Mouse (Mus musculus): ENCODE measurements at regions not wholly inside any gene's neighbourhood (a gene's known extent, or its start where the extent isn't known, plus 50 kb on each side); places are given as distances from the start of the nearest gene placed in this dataset.

DNA sequence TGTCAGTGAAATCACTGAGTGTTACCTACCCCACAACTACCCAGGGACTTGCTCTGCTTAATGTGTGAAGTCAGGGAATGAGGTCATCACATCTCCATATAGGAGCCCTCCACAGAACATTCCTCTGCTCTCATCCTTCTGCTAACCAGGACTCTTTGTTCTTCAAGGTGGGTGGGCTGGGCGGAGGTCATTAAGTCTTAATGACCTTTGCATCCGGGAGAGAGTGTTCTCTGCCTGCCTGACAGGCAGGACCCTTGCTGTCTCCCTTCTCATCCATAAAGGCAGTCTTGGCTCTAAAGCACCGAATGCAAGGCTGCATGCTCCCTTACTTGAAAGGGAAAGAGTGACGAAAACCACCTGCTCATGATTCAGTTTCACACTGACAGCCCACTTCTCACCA, 1051.4 kb downstream of the Slc22a22 start:
- DNase-seq (ENCODE audit: low read depth): no peak
- TF ChIP-seq CTCF (IDR thresholded peaks at IDR 0.05; ENCODE audit: borderline replicate concordance, extremely low read depth, insufficient read depth, insufficient read length) (no peak), POLR2A (IDR thresholded peaks at IDR 0.05; ENCODE audit: borderline replicate concordance, extremely low read depth, insufficient read depth, insufficient read length, poor library complexity, severe bottlenecking) (no peak)

DNA sequence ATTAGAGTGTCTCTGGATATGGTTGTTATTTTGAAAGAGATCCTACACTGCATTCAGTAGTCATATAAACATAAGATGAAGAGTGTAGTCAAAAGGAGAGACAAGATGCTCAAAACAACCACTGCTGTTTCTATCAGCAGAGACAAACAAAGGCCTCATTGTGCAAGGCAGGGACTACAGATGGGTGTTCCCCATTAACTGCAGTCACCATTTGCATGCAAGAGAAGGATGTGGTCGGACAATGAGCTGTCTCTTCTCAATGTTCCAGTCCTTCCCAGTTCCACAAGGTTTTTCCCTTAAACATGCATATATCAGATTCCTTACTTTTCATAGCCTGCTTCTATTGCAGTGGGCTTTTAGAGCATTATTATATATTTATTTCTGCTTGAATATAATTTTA, 1056.7 kb downstream of the Slc22a22 start:
- peak; percentile 7 for DNase-seq (ENCODE audit: low read depth)
- TF ChIP-seq POLR2A (IDR thresholded peaks at IDR 0.05; ENCODE audit: borderline replicate concordance, extremely low read depth, insufficient read depth, insufficient read length, poor library complexity, severe bottlenecking) (no peak), CTCF (IDR thresholded peaks at IDR 0.05; ENCODE audit: borderline replicate concordance, extremely low read depth, insufficient read depth, insufficient read length) (no peak)

DNA sequence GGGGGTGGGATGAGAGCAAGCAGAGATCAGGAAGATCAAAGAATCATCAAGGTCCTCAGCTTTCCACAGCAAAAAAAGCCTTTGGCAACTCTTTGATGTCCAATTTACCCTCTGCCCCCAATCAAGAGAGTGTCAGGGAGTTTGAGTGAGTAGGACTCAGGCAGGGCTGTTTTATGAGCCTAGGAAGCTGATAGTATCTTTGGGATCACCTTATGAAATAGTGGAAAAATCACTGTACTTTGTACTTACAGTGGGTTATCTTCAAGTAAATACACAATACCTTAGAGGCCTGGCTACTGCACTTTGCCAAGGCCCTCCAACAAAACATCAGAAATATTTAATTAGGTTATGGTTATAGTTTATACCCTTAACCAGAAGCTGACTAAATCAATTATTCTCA, 1085.4 kb downstream of the Slc22a22 start:
- no peak for TF ChIP-seq CTCF (IDR thresholded peaks at IDR 0.05; ENCODE audit: borderline replicate concordance, extremely low read depth, insufficient read depth, insufficient read length)
- TF ChIP-seq POLR2A (IDR thresholded peaks at IDR 0.05; ENCODE audit: borderline replicate concordance, extremely low read depth, insufficient read depth, insufficient read length, poor library complexity, severe bottlenecking): no peak
- DNase-seq (ENCODE audit: low read depth): no peak

DNA sequence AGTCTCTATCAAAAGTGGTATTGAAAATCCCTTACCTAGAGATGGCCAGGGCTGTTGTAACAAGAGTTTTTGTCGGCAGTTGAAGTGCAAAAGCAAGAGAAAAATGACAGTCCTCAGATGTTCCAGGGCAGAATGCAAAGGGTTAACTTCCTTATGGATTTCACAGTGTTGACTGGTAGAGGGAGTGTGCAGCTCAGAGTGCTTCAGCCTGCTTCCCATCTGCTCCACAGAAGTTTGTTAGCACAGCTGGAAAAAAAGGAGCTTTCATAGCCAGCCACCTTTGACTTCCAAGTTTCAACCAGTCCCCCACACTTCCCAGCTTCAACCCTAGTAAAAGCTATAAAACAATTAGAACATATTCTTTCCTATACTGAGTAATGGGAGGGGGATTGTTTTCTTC, 1098.9 kb downstream of the Slc22a22 start:
- peak; percentile 4 for DNase-seq (ENCODE audit: low read depth)
- TF ChIP-seq POLR2A (IDR thresholded peaks at IDR 0.05; ENCODE audit: borderline replicate concordance, extremely low read depth, insufficient read depth, insufficient read length, poor library complexity, severe bottlenecking): no peak
- TF ChIP-seq CTCF (IDR thresholded peaks at IDR 0.05; ENCODE audit: borderline replicate concordance, extremely low read depth, insufficient read depth, insufficient read length): no peak

DNA sequence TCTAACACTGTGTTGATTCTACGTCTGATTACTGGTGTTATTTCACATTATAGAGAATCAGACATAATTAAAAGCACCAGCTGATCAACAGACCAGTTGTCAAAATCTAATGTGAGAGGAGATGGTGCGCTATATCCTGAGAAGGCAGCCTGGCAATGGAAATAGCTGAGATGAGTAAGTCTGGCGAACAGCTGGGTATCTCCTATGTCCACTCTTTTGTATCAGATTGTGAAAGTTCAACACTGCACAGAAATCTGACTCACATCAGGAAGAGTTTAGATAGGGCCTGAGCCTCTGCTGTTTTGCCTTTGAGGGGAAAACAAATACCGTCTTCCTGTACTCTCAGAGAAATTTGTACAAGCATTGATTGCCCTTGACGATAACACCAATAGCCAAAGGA, 1126.5 kb downstream of the Slc22a22 start:
- TF ChIP-seq CTCF (IDR thresholded peaks at IDR 0.05; ENCODE audit: borderline replicate concordance, extremely low read depth, insufficient read depth, insufficient read length) (no peak), POLR2A (IDR thresholded peaks at IDR 0.05; ENCODE audit: borderline replicate concordance, extremely low read depth, insufficient read depth, insufficient read length, poor library complexity, severe bottlenecking) (no peak)
- DNase-seq (ENCODE audit: low read depth): no peak

DNA sequence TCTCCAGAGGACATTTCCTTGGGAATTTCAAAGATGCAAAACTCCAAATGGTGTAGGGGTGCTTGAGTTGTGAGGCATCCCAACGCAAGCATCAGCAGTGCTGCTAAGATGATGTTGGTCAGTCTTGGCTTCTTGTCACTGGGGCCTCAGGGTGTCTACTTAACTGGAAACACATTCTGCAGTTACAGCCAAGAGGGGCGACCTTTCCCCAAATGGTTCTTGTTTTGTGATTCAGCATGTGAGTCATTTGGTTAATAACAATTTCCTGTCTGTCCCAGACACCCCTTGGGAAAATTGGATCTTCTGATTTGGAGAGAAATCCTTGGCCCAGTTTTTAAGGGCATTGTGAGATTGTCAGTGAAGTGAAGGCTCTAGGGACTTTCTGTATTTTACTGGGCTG, 1131.3 kb downstream of the Slc22a22 start:
- TF ChIP-seq CTCF (IDR thresholded peaks at IDR 0.05; ENCODE audit: borderline replicate concordance, extremely low read depth, insufficient read depth, insufficient read length) (no peak), POLR2A (IDR thresholded peaks at IDR 0.05; ENCODE audit: borderline replicate concordance, extremely low read depth, insufficient read depth, insufficient read length, poor library complexity, severe bottlenecking) (no peak)
- no peak for DNase-seq (ENCODE audit: low read depth)

DNA sequence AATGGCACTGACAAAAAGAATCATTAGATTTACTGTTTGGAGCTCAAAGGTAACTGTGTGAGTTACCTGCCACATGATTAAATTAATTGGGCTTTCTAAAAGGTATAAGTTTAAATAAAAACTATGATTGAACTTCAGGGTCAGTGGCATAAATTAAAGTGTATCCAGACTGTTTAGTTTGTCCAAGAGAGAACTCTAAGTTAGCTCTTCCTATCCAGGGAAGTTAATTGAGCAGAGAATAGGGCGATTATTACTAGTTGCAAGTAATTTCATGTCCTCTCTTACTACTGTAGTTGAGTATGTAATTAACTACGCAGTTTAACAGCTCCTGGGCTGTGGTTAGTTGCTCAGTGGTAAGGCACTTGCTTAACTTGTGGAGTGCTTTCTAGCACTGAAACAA, 1132.5 kb downstream of the Slc22a22 start:
- TF ChIP-seq CTCF (IDR thresholded peaks at IDR 0.05; ENCODE audit: borderline replicate concordance, extremely low read depth, insufficient read depth, insufficient read length): no peak
- no peak for TF ChIP-seq POLR2A (IDR thresholded peaks at IDR 0.05; ENCODE audit: borderline replicate concordance, extremely low read depth, insufficient read depth, insufficient read length, poor library complexity, severe bottlenecking)
- DNase-seq (ENCODE audit: low read depth): no peak

DNA sequence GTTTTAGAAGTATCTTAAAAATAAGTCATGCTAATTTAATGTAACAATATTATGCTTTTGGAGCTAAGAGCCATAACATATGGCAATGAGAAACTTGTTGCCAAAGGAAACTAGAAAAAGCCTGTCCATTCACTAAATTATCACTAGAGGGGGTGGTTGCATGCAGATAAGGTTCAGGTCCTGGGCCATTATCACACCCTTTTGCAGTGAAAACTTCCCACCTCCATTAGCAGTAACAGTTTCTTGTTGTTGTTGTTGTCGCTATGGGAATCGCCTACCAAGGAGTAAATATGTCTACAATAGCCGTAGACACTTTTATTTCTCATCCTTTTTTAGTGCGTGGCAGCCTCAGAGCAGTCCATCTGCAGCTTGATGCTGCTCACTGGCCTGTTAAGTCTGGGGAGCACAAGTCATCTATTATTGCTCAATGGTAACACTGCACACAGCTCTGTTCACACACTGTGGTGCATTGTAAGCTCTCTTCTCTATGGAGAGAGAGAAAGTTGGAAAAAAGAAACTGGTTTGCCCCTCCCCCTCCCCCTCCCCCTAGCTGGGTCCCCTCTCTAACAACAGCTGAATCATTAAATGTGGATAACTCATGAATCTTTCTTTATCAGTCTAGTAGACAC, 1133.0 kb downstream of the Slc22a22 start:
- no peak for TF ChIP-seq CTCF (IDR thresholded peaks at IDR 0.05; ENCODE audit: borderline replicate concordance, extremely low read depth, insufficient read depth, insufficient read length)
- no peak for TF ChIP-seq POLR2A (IDR thresholded peaks at IDR 0.05; ENCODE audit: borderline replicate concordance, extremely low read depth, insufficient read depth, insufficient read length, poor library complexity, severe bottlenecking)
- peak; percentile 38 for DNase-seq (ENCODE audit: low read depth)

DNA sequence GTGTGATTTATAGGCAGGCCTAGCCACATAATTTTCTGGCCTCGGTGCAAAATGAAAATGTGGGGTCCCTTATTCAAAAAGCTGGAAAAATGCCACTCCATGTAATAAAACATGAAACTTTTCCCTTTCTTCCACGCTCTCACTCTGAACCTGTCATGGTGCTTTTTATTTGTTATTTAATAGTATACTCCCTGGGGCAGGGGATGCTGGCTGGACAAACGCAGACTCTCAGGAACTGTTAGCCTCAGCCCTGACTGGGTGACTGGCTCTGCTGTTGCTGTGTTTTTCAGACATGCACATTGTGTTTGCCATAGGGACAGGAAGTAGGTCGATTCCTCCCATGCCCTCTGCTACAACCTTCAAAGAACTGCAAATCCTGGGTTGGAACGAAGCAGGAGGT, 1139.5 kb downstream of the Slc22a22 start:
- no peak for TF ChIP-seq POLR2A (IDR thresholded peaks at IDR 0.05; ENCODE audit: borderline replicate concordance, extremely low read depth, insufficient read depth, insufficient read length, poor library complexity, severe bottlenecking)
- TF ChIP-seq CTCF (IDR thresholded peaks at IDR 0.05; ENCODE audit: borderline replicate concordance, extremely low read depth, insufficient read depth, insufficient read length): no peak
- no peak for DNase-seq (ENCODE audit: low read depth)

DNA sequence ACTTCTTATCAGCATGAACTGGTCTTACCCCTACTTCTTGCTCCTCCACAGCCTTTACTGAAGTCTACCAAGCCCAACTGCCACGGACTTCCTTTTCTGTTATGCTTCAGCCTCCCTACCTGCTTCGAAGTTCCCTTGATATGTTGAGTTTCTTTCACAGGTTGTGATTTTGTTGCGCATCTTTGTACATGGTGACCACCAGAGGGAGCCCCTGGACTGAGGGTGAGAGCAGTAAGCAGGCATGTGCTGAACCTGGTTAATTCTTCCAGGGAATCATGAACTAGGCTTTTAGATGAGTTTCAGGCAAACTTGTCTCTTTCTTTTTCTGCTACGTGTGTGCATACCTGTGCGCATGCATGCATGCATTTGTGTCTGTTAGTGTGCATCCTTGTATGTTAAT, 1141.0 kb downstream of the Slc22a22 start:
- peak; percentile 88 for DNase-seq (ENCODE audit: low read depth)
- no peak for TF ChIP-seq POLR2A (IDR thresholded peaks at IDR 0.05; ENCODE audit: borderline replicate concordance, extremely low read depth, insufficient read depth, insufficient read length, poor library complexity, severe bottlenecking)
- peak; percentile 79; the same call in 1 of the 2 replicates for TF ChIP-seq CTCF (IDR thresholded peaks at IDR 0.05; ENCODE audit: borderline replicate concordance, extremely low read depth, insufficient read depth, insufficient read length)

DNA sequence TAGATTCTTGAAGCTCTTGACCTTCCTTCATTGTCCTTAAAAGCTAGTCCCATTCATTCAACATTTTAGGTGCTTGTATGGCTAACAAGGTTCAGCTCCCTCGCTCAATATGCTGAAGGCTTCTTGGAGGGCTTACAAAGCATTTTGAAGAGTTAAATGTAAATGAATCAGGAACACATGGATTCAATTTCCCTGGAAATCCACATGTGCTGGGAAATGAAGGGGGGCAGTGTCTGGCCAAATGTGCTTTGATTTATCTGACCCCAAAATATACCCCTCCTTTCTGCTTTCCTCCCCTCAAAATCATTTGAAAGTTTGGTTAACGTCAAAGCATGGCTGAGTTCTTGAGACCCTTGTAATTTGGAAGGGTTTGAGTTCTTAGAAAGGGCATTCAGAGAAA, 1142.4 kb downstream of the Slc22a22 start:
- TF ChIP-seq CTCF (IDR thresholded peaks at IDR 0.05; ENCODE audit: borderline replicate concordance, extremely low read depth, insufficient read depth, insufficient read length): no peak
- no peak for TF ChIP-seq POLR2A (IDR thresholded peaks at IDR 0.05; ENCODE audit: borderline replicate concordance, extremely low read depth, insufficient read depth, insufficient read length, poor library complexity, severe bottlenecking)
- DNase-seq (ENCODE audit: low read depth): no peak

DNA sequence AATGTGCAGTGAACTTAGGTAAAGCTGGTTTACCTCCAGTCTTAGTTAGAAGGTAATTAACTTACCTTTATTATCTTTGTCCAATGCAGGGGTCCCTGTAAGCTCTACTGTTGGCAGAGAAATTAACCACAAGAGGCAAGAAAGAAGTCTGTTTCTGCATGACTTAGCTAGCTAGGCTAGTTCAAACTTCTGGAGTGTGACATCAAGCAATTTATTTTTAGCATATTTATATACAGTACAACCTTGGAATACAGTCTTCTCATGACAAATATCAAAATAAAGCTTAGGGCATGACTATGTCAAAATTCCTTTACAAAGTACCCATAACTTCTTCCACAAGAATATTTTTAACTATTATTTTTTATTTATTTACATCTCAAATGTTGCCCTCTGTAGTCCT, 1156.9 kb downstream of the Slc22a22 start:
- no peak for TF ChIP-seq POLR2A (IDR thresholded peaks at IDR 0.05; ENCODE audit: borderline replicate concordance, extremely low read depth, insufficient read depth, insufficient read length, poor library complexity, severe bottlenecking)
- no peak for TF ChIP-seq CTCF (IDR thresholded peaks at IDR 0.05; ENCODE audit: borderline replicate concordance, extremely low read depth, insufficient read depth, insufficient read length)
- DNase-seq (ENCODE audit: low read depth): no peak
